ENCODE assay signal across 27 mouse cellular contexts in genomic region chr5:69215216-69215615, GRCm38 (mm10).
DNase-seq lines count a peak whose midpoint lies in the region; ATAC-seq and TF ChIP-seq lines count a peak whose summit lies in the region.
"Had no signal": no experiment of that assay in that cellular context is flagged by ENCODE, and none has a peak within 500 bp of the region (broad histone marks: within the 10 kb centered on the region; RNA-seq: fewer than 3 reads in every experiment).

No protein-coding gene starts in this region.

- H3K4me1 ChIP-seq in forebrain, embryonic 11.5 days (replicated peaks; ENCODE audit: control insufficient read depth, insufficient read depth, low read length), result no peaks in the 10 kb centered on the region
- no peaks in the 10 kb centered on the region for H3K4me1 ChIP-seq in forebrain, embryonic 16.5 days (replicated peaks; ENCODE audit: control insufficient read depth, insufficient read depth, low read length)
- H3K4me1 ChIP-seq in forebrain, embryonic 14.5 days (ENCODE audit: control insufficient read depth, insufficient read depth, low read length), result no peaks in the 10 kb centered on the region
- H3K4me1 ChIP-seq in forebrain, embryonic 10.5 days, result no peaks in the 10 kb centered on the region
- H3K4me1 ChIP-seq: embryonic facial prominence, embryonic 12.5 days; heart, embryonic 10.5 days; heart, embryonic 13.5 days had no signal

- no peaks in the 10 kb centered on the region for H3K9me3 ChIP-seq in forebrain, embryonic 11.5 days (ENCODE audit: control insufficient read depth, low read length)
- no peaks in the 10 kb centered on the region for H3K9me3 ChIP-seq in forebrain, embryonic 16.5 days (ENCODE audit: control insufficient read depth, low read length)
- H3K9me3 ChIP-seq in forebrain, embryonic 14.5 days (replicated peaks; ENCODE audit: control insufficient read depth, low read length), result no peaks in the 10 kb centered on the region
- no peaks in the 10 kb centered on the region for H3K9me3 ChIP-seq in forebrain, embryonic 10.5 days
- H3K9me3 ChIP-seq: embryonic facial prominence, embryonic 12.5 days; heart, embryonic 10.5 days; heart, embryonic 13.5 days had no signal

- intact Hi-C loops in gastrocnemius, adult 2 months (cut with DNase I), result no loop called here

- ATAC-seq in forebrain, embryonic 11.5 days (replicated peaks; ENCODE audit: low FRiP score), result peak; percentile 90
- ATAC-seq in forebrain, embryonic 16.5 days, result no peak
- ATAC-seq in forebrain, embryonic 14.5 days, result 0 out of 2 replicates have a peak, but pooled peaks have one; percentile 37
- ATAC-seq: activated CD4-positive, CD25-positive, alpha-beta regulatory T cell, adult 4 months; hindbrain, postnatal 0 days; inflammation-experienced regulatory T-cells, adult 6 months; intestine, embryonic 16.5 days had no signal

- H3K4me3 ChIP-seq in forebrain, embryonic 11.5 days (ENCODE audit: low read depth, low read length), result no peak overlapping the region
- H3K4me3 ChIP-seq in forebrain, embryonic 16.5 days (replicated peaks; ENCODE audit: low read length), result no peak overlapping the region
- no peak overlapping the region for H3K4me3 ChIP-seq in forebrain, embryonic 14.5 days (ENCODE audit: low read depth, low read length)
- H3K4me3 ChIP-seq in forebrain, embryonic 10.5 days, result no peak overlapping the region
- no peak overlapping the region for H3K4me3 ChIP-seq in gastrocnemius, adult 2 months
- H3K4me3 ChIP-seq: embryonic facial prominence, embryonic 12.5 days; erythroblast, embryonic 14.5 days; heart, adult 2 months; heart, embryonic 10.5 days; heart, embryonic 13.5 days had no signal

- no peaks in the 10 kb centered on the region for H3K27me3 ChIP-seq in forebrain, embryonic 11.5 days (ENCODE audit: control insufficient read depth, insufficient read depth, low read length)
- H3K27me3 ChIP-seq in forebrain, embryonic 16.5 days (replicated peaks; ENCODE audit: control insufficient read depth, insufficient read depth, low read length), result no peaks in the 10 kb centered on the region
- H3K27me3 ChIP-seq in forebrain, embryonic 14.5 days (replicated peaks; ENCODE audit: control insufficient read depth, insufficient read depth, low read length), result no peaks in the 10 kb centered on the region
- no peaks in the 10 kb centered on the region for H3K27me3 ChIP-seq in forebrain, embryonic 10.5 days (ENCODE audit: poor library complexity, severe bottlenecking)
- H3K27me3 ChIP-seq: embryonic facial prominence, embryonic 12.5 days; heart, embryonic 13.5 days had no signal

- H3K4me2 ChIP-seq in forebrain, embryonic 11.5 days (ENCODE audit: low read depth, low read length, severe bottlenecking), result no peak overlapping the region
- H3K4me2 ChIP-seq in forebrain, embryonic 16.5 days (ENCODE audit: low read length), result no peak overlapping the region
- no peak overlapping the region for H3K4me2 ChIP-seq in forebrain, embryonic 14.5 days (ENCODE audit: low read length)
- H3K4me2 ChIP-seq: embryonic facial prominence, embryonic 12.5 days; heart, embryonic 13.5 days; hindbrain, embryonic 14.5 days had no signal

- no peak for TF ChIP-seq POLR2A in brain, embryonic 14.5 days (IDR thresholded peaks at IDR 0.05; ENCODE audit: borderline replicate concordance, extremely low read depth, insufficient read depth, insufficient read length, poor library complexity, severe bottlenecking)

- no peak overlapping the region for H3K27ac ChIP-seq in forebrain, embryonic 11.5 days (ENCODE audit: low read depth, low read length)
- no peak overlapping the region for H3K27ac ChIP-seq in forebrain, embryonic 16.5 days (ENCODE audit: low read length)
- no peak overlapping the region for H3K27ac ChIP-seq in forebrain, embryonic 14.5 days (ENCODE audit: low read depth, low read length)
- H3K27ac ChIP-seq in forebrain, embryonic 10.5 days, result no peak overlapping the region
- no peak overlapping the region for H3K27ac ChIP-seq in gastrocnemius, adult 2 months
- H3K27ac ChIP-seq: embryonic facial prominence, embryonic 12.5 days; heart, adult 2 months; heart, embryonic 10.5 days; heart, embryonic 13.5 days; hindbrain, embryonic 14.5 days; hindbrain, postnatal 0 days had no signal

- no peak for DNase-seq in forebrain, embryonic 11.5 days (ENCODE audit: low spot score)
- peak; percentile 37 for DNase-seq in forebrain, embryonic 14.5 days (ENCODE audit: low spot score)
- DNase-seq in forebrain, embryonic 10.5 days (ENCODE audit: extremely low spot score, low spot score), result no peak
- peak; percentile 66 for DNase-seq in brain, embryonic 14.5 days (ENCODE audit: low read depth)
- DNase-seq in retina, postnatal 7 days (ENCODE audit: low read depth, low spot score), result peak; percentile 2
- DNase-seq in gastrocnemius, adult 2 months, result no peak
- DNase-seq: adrenal gland, adult 8-10 months; adrenal gland, postnatal 25 days; B cell, adult 2 months; cerebellum, adult 18-20 months; cerebellum, adult 9-10 months; cerebellum, postnatal 14 days; gastrocnemius, postnatal 25 days; heart, adult 2 months; heart, postnatal 14 days; heart, postnatal 4 days; kidney, adult 18-20 months had no signal

- H3K9ac ChIP-seq in forebrain, embryonic 11.5 days (ENCODE audit: low read length), result no peak overlapping the region
- no peak overlapping the region for H3K9ac ChIP-seq in forebrain, embryonic 16.5 days (replicated peaks; ENCODE audit: low read depth, low read length)
- no peak overlapping the region for H3K9ac ChIP-seq in forebrain, embryonic 14.5 days (ENCODE audit: low read length)
- H3K9ac ChIP-seq: embryonic facial prominence, embryonic 12.5 days; heart, embryonic 13.5 days; hindbrain, embryonic 14.5 days had no signal

- WGBS in forebrain, embryonic 11.5 days, result 48% methylated on average over 3 of the region's 3 CpGs
- 17% methylated on average over 3 of the region's 3 CpGs for WGBS in forebrain, embryonic 16.5 days
- 21% methylated on average over 3 of the region's 3 CpGs for WGBS in forebrain, embryonic 14.5 days
- WGBS in forebrain, embryonic 10.5 days, result 66% methylated on average over 3 of the region's 3 CpGs

- no peak for TF ChIP-seq CTCF in brain, embryonic 14.5 days (IDR thresholded peaks at IDR 0.05; ENCODE audit: borderline replicate concordance, extremely low read depth, insufficient read depth, insufficient read length)
- no peak for TF ChIP-seq CTCF in gastrocnemius, adult 2 months (IDR thresholded peaks at IDR 0.05)

- no peaks in the 10 kb centered on the region for H3K36me3 ChIP-seq in forebrain, embryonic 11.5 days (ENCODE audit: control insufficient read depth, insufficient read depth, low read length)
- H3K36me3 ChIP-seq in forebrain, embryonic 16.5 days (ENCODE audit: control insufficient read depth, insufficient read depth), result no peaks in the 10 kb centered on the region
- H3K36me3 ChIP-seq in forebrain, embryonic 14.5 days (ENCODE audit: control insufficient read depth, insufficient read depth, low read length), result no peaks in the 10 kb centered on the region
- no peaks in the 10 kb centered on the region for H3K36me3 ChIP-seq in forebrain, embryonic 10.5 days (replicated peaks)
- H3K36me3 ChIP-seq: embryonic facial prominence, embryonic 12.5 days; heart, embryonic 10.5 days; heart, embryonic 13.5 days had no signal

Comparison
In these comparisons a context has a peak if more than half of its experiments do, and no peak if none do; other contexts are left out.
1. DNase-seq: peak in forebrain, embryonic 14.5 days (single experiment), brain, embryonic 14.5 days (single experiment) and retina, postnatal 7 days (single experiment); none in forebrain, embryonic 11.5 days (single experiment), forebrain, embryonic 10.5 days (single experiment) and gastrocnemius, adult 2 months (single experiment).